Mouse (Mus musculus): ENCODE data around the gene Nemp1.
"Not testable (repeated sequence)": the region's sequence is repeated elsewhere in the genome, so short reads cannot be mapped to it uniquely, and the experiment has no call there.

Nemp1 gene

GRCm38 (mm10) chr10:127643553-127644238, 23.0 kb upstream of the Nemp1 start:
- in situ Hi-C loops (cut with MboI, MseI): no loop called here

- in situ Hi-C loops (cut with MboI, MseI): no loop called here
These were observed 20.9 kb upstream of the Nemp1 start for GRCm38 (mm10) chr10:127645791-127646190.

GRCm38 (mm10) chr10:127652906-127653638, 13.6 kb upstream of the Nemp1 start:
- in situ Hi-C loops (cut with MboI, MseI): no loop called here

GRCm38 (mm10) chr10:127654970-127655579, 11.6 kb upstream of the Nemp1 start:
- in situ Hi-C loops (cut with MboI, MseI): no loop called here

GRCm38 (mm10) chr10:127657617-127658016, 9.1 kb upstream of the Nemp1 start:
- in situ Hi-C loops (cut with MboI, MseI): not testable (repeated sequence)

GRCm38 (mm10) chr10:127658076-127658475, 8.6 kb upstream of the Nemp1 start:
- in situ Hi-C loops (cut with MboI, MseI): no loop called here

GRCm38 (mm10) chr10:127659551-127659950, 7.2 kb upstream of the Nemp1 start:
- in situ Hi-C loops (cut with MboI, MseI): no loop called here

GRCm38 (mm10) chr10:127661291-127661914, 5.3 kb upstream of the Nemp1 start:
- in situ Hi-C loops (cut with MboI, MseI): no loop called here

- in situ Hi-C loops (cut with MboI, MseI): no loop called here
These were observed 4.6 kb upstream of the Nemp1 start for GRCm38 (mm10) chr10:127661915-127662663.

GRCm38 (mm10) chr10:127662666-127663253, 3.9 kb upstream of the Nemp1 start:
- in situ Hi-C loops (cut with MboI, MseI): no loop called here

GRCm38 (mm10) chr10:127663590-127663989, 3.1 kb upstream of the Nemp1 start:
- in situ Hi-C loops (cut with MboI, MseI): no loop called here

GRCm38 (mm10) chr10:127664166-127664565, 2.5 kb upstream of the Nemp1 start:
- in situ Hi-C loops (cut with MboI, MseI): no loop called here

- in situ Hi-C loops (cut with MboI, MseI): no loop called here
These were observed 1.8 kb upstream of the Nemp1 start for GRCm38 (mm10) chr10:127664891-127665290.

GRCm38 (mm10) chr10:127665366-127666181, 1.1 kb upstream of the Nemp1 start:
- in situ Hi-C loops (cut with MboI, MseI): no loop called here

GRCm38 (mm10) chr10:127667269-127668092, 780 bp downstream of the Nemp1 start:
- in situ Hi-C loops (cut with MboI, MseI): no loop called here

GRCm38 (mm10) chr10:127668093-127669050, 1.7 kb downstream of the Nemp1 start, which contains the start of gene Nab2:
Nab2 (minus strand) TSS chr10:127668568.
- in situ Hi-C loops (cut with MboI, MseI): no loop called here

GRCm38 (mm10) chr10:127669170-127669569, 2.5 kb downstream of the Nemp1 start:
- in situ Hi-C loops (cut with MboI, MseI): no loop called here

GRCm38 (mm10) chr10:127670185-127670584, 3.5 kb downstream of the Nemp1 start:
- in situ Hi-C loops (cut with MboI, MseI): loop anchor here (10.0 kb wide), 1 partner anchor 625 kb away; the partner anchor contains the start of genes Cyp27b1, Eef1akmt3 and Mettl1
